Mouse (Mus musculus) megakaryocyte-erythroid progenitor cell, adult 5 weeks (primary cell): ENCODE measurements around the gene Sec24a. TPM values are rescaled to one million over a fixed set of nuclear protein-coding genes. Genes with fewer than 3 reads are reported as not detected.

Source experiments
- polyA plus RNA-seq: library from polyadenylated mRNA; stranded (reverse); fragments of >175 nt; gene quantifications from 2 replicates; pipeline ENCODE4 v1.2.3, GENCODE M21; 2012

Sec24a gene
- 19.9 and 22.4 TPM in 2 replicates for polyA plus RNA-seq

GRCm38 (mm10) chr11:51763213-51763907 lies at the start of gene Sec24a, which contains the start of gene Sar1b:
Gene Sec24a, minus strand, starts transcription at chr11:51763634.
Gene Sar1b, plus strand, starts transcription at chr11:51763687.

GRCm38 (mm10) chr11:51688330-51689328 lies 74.8 kb downstream of the Sec24a start, which contains the start of gene 0610009B22Rik:
Gene 0610009B22Rik, minus strand, starts transcription at chr11:51688874.

GRCm38 (mm10) chr11:51650691-51651515 lies 112.5 kb downstream of the Sec24a start, which contains the start of the genes N4bp3 and D930048N14Rik:
Gene N4bp3, minus strand, starts transcription at chr11:51650842.
Gene D930048N14Rik, plus strand, starts transcription at chr11:51650954.

Other genes with a start within 250 kb of the Sec24a start
- 6.8 and 9.8 TPM in 2 replicates for gene Phykpl, start 178.9 kb downstream of the Sec24a start, polyA plus RNA-seq
- gene Hnrnpab, start 156.8 kb downstream of the Sec24a start, polyA plus RNA-seq, result 1,108 and 1,319 TPM in 2 replicates
- gene Nhp2, start 143.9 kb downstream of the Sec24a start, polyA plus RNA-seq, result 169 and 172 TPM in 2 replicates
- 30.9 and 43.5 TPM in 2 replicates for gene Rmnd5b, start 127.7 kb downstream of the Sec24a start, polyA plus RNA-seq
- gene N4bp3, start 112.8 kb downstream of the Sec24a start, polyA plus RNA-seq, result 32.2 and 48.5 TPM in 2 replicates
- 0.39 and 0.89 TPM in 2 replicates for gene D930048N14Rik, start 112.7 kb downstream of the Sec24a start, polyA plus RNA-seq
- gene 0610009B22Rik, start 74.8 kb downstream of the Sec24a start, polyA plus RNA-seq, result 1.1 and 1.9 TPM in 2 replicates
- 4.1 and 4.4 TPM in 2 replicates for gene Sar1b, start 53 bp upstream of the Sec24a start, polyA plus RNA-seq
- 16.9 and 20.3 TPM in 2 replicates for gene Jade2, start 94.0 kb upstream of the Sec24a start, polyA plus RNA-seq
- 32.3 and 34.7 TPM in 2 replicates for gene Cdkn2aipnl, start 204.0 kb upstream of the Sec24a start, polyA plus RNA-seq
- gene Ube2b, start 237.1 kb upstream of the Sec24a start, polyA plus RNA-seq, result 166 and 167 TPM in 2 replicates
- gene Cdkl3, start 240.6 kb upstream of the Sec24a start, polyA plus RNA-seq, result 0.94 and 1.5 TPM in 2 replicates